In the genomic region with DNA sequence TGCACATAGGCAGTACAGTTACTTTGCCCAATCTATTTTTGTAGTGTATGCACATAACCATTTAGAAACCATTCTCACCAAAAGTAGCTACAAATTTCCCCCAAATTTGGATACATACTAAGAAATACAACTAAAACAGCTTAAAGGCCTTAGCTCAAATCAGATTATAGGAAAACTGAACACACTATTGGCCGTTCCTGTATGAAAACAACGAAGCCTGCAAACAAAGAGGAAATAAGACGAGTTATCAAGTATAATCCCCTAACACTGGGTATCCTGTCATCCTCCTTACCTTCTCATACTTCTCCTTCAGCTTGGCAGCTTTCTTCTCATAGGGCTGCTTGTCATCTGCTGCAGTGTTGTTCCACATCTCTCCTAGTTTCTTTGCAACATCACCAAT, we compare ENCODE assay signal across 18 mouse cellular contexts. TPM values are rescaled to one million over a fixed set of nuclear protein-coding genes. Genes with fewer than 3 reads are reported as not detected.
A peak's percentile ranks its signal among the peaks of the same experiment; 100 is the strongest.
DNase-seq lines count a peak whose midpoint lies in the region; ATAC-seq and TF ChIP-seq lines count a peak whose summit lies in the region.
"Had no signal": no experiment of that assay in that cellular context is flagged by ENCODE, and none has a peak within 500 bp of the region (broad histone marks: within the 10 kb centered on the region; RNA-seq: fewer than 3 reads in every experiment).

No protein-coding gene starts in this region.

- no peak overlapping the region for H3K9ac ChIP-seq in heart, embryonic 15.5 days
- no peak overlapping the region for H3K9ac ChIP-seq in midbrain, postnatal 0 days (replicated peaks; ENCODE audit: low read length, poor library complexity, severe bottlenecking)
- H3K9ac ChIP-seq in embryonic facial prominence, embryonic 14.5 days (ENCODE audit: low read depth, low read length), result no peak overlapping the region

- 69% methylated on average over 3 of the region's 3 CpGs for WGBS in heart, embryonic 15.5 days
- 80% methylated on average over 3 of the region's 3 CpGs for WGBS in midbrain, embryonic 10.5 days
- 52% methylated on average over 3 of the region's 3 CpGs for WGBS in midbrain, postnatal 0 days
- 72% methylated on average over 3 of the region's 3 CpGs for WGBS in embryonic facial prominence, embryonic 14.5 days

- H3K4me1 ChIP-seq in heart, embryonic 15.5 days (replicated peaks), result peaks cover 17% of the 10 kb centered on the region
- peaks cover 26% of the 10 kb centered on the region for H3K4me1 ChIP-seq in midbrain, embryonic 10.5 days
- H3K4me1 ChIP-seq in midbrain, postnatal 0 days (ENCODE audit: insufficient read depth, low read length), result no peaks in the 10 kb centered on the region
- H3K4me1 ChIP-seq in embryonic facial prominence, embryonic 14.5 days (ENCODE audit: control insufficient read depth, insufficient read depth, low read length), result peaks cover 3% of the 10 kb centered on the region; the same call in 1 of the 2 replicates

- no peak overlapping the region for H3K4me3 ChIP-seq in heart, embryonic 15.5 days
- H3K4me3 ChIP-seq in midbrain, embryonic 10.5 days, result peak overlapping the region; percentile 3; the same call in 1 of the 2 replicates
- no peak overlapping the region for H3K4me3 ChIP-seq in midbrain, postnatal 0 days (ENCODE audit: low read depth, low read length)
- peak overlapping the region; percentile 71 for H3K4me3 ChIP-seq in embryonic facial prominence, embryonic 14.5 days (ENCODE audit: low read depth, low read length)
- H3K4me3 ChIP-seq in myocyte, result no peak overlapping the region

- no peak for TF ChIP-seq POLR2A in myocyte (IDR thresholded peaks at IDR 0.05; ENCODE audit: insufficient read length, low read depth)

- intact Hi-C loops in heart, postnatal 14 days (cut with DNase I), result no loop called here

- H3K9me3 ChIP-seq in heart, embryonic 15.5 days (replicated peaks), result no peaks in the 10 kb centered on the region
- no peaks in the 10 kb centered on the region for H3K9me3 ChIP-seq in midbrain, embryonic 10.5 days (replicated peaks)
- H3K9me3 ChIP-seq in midbrain, postnatal 0 days (ENCODE audit: low read length), result no peaks in the 10 kb centered on the region
- no peaks in the 10 kb centered on the region for H3K9me3 ChIP-seq in embryonic facial prominence, embryonic 14.5 days (ENCODE audit: control insufficient read depth, low read length)

- no peak for DNase-seq in heart, postnatal 14 days
- no peak for DNase-seq in midbrain, embryonic 10.5 days (ENCODE audit: low spot score)
- DNase-seq in midbrain, postnatal 0 days (ENCODE audit: low spot score), result no peak
- no peak for DNase-seq in embryonic facial prominence, embryonic 14.5 days (ENCODE audit: low spot score)
- no peak for DNase-seq in thymus, adult 18-20 months
- DNase-seq in gastrocnemius, postnatal 4 days (ENCODE audit: low spot score in 2 of 2), result no peak
- DNase-seq: cerebellum, adult 11 months; gastrocnemius, postnatal 10 days; kidney, postnatal 14 days; lung, postnatal 14 days had no signal

- 0 out of 2 replicates have a peak overlapping the region, but pooled peaks have one; percentile 75 for H3K4me2 ChIP-seq in heart, embryonic 15.5 days
- no peak overlapping the region for H3K4me2 ChIP-seq in midbrain, postnatal 0 days (ENCODE audit: low read depth, low read length, poor library complexity, severe bottlenecking)
- H3K4me2 ChIP-seq in embryonic facial prominence, embryonic 14.5 days (ENCODE audit: low read depth, low read length), result peak overlapping the region; percentile 78
- peak overlapping the region; percentile 5 for H3K4me2 ChIP-seq in myocyte (ENCODE audit: low read depth)

- no peak for TF ChIP-seq CTCF in midbrain, postnatal 0 days (IDR thresholded peaks at IDR 0.05)

- ATAC-seq in heart, embryonic 15.5 days (replicated peaks; ENCODE audit: insufficient number of reproducible peaks, insufficient read depth, low FRiP score, low read depth), result no peak
- ATAC-seq in midbrain, postnatal 0 days (ENCODE audit: low FRiP score), result no peak
- ATAC-seq in embryonic facial prominence, embryonic 14.5 days (ENCODE audit: low read depth), result no peak

- H3K27ac ChIP-seq in heart, embryonic 15.5 days, result no peak overlapping the region
- H3K27ac ChIP-seq in midbrain, embryonic 10.5 days (replicated peaks), result no peak overlapping the region
- no peak overlapping the region for H3K27ac ChIP-seq in midbrain, postnatal 0 days (ENCODE audit: low read depth, low read length)
- no peak overlapping the region for H3K27ac ChIP-seq in embryonic facial prominence, embryonic 14.5 days (replicated peaks; ENCODE audit: low read depth, low read length)

- H3K36me3 ChIP-seq in heart, embryonic 15.5 days, result peaks cover 30% of the 10 kb centered on the region
- peaks cover 48% of the 10 kb centered on the region for H3K36me3 ChIP-seq in midbrain, embryonic 10.5 days
- peaks cover 11% of the 10 kb centered on the region; the same call in 1 of the 2 replicates for H3K36me3 ChIP-seq in midbrain, postnatal 0 days (ENCODE audit: insufficient read depth, low read length)
- H3K36me3 ChIP-seq in embryonic facial prominence, embryonic 14.5 days (ENCODE audit: control insufficient read depth, insufficient read depth, low read length), result peaks cover 37% of the 10 kb centered on the region
- H3K36me3 ChIP-seq in myocyte (ENCODE audit: control insufficient read depth, insufficient read depth), result peaks cover 31% of the 10 kb centered on the region

- H3K27me3 ChIP-seq in heart, embryonic 15.5 days, result no peaks in the 10 kb centered on the region
- no peaks in the 10 kb centered on the region for H3K27me3 ChIP-seq in midbrain, embryonic 10.5 days (ENCODE audit: low read depth, poor library complexity, severe bottlenecking)
- no peaks in the 10 kb centered on the region for H3K27me3 ChIP-seq in midbrain, postnatal 0 days (ENCODE audit: insufficient read depth, low read length)
- no peaks in the 10 kb centered on the region for H3K27me3 ChIP-seq in embryonic facial prominence, embryonic 14.5 days (replicated peaks; ENCODE audit: control insufficient read depth, insufficient read depth, low read length)
- no peaks in the 10 kb centered on the region for H3K27me3 ChIP-seq in myocyte (ENCODE audit: control insufficient read depth, insufficient read depth, insufficient read length)

- no peak overlapping the region for H3ac ChIP-seq in myocyte (ENCODE audit: control insufficient read depth, insufficient read length)

- H3K79me2 ChIP-seq in myocyte (ENCODE audit: control insufficient read depth, insufficient read depth), result peaks cover 23% of the 10 kb centered on the region

TF ChIP-seq in myocyte, 11 proteins besides CTCF, POLR2A, EP300 and RAD21:
- TF ChIP-seq E2F4 (IDR thresholded peaks at IDR 0.05; ENCODE audit: insufficient read depth) (no peak), REST (IDR thresholded peaks at IDR 0.05; ENCODE audit: insufficient read depth, insufficient read length) (no peak), MYOD1 (IDR thresholded peaks at IDR 0.05; ENCODE audit: control insufficient read depth in 1 of 3, insufficient read length in 2 of 3, low read depth in 2 of 3) (no peak), POLR2AphosphoS2 (IDR thresholded peaks at IDR 0.05; ENCODE audit: insufficient read length, low read depth) (no peak), MYOG (IDR thresholded peaks at IDR 0.05; ENCODE audit: control insufficient read depth in 1 of 3, insufficient read depth in 1 of 3, insufficient read length in 2 of 3, low read depth in 2 of 3) (no peak), TCF12 (IDR thresholded peaks at IDR 0.05; ENCODE audit: insufficient read depth, poor library complexity, severe bottlenecking) (no peak), SRF (IDR thresholded peaks at IDR 0.05; ENCODE audit: control insufficient read depth, insufficient read length, low read depth) (no peak), MAX (IDR thresholded peaks at IDR 0.05; ENCODE audit: low read depth) (no peak), USF1 (IDR thresholded peaks at IDR 0.05; ENCODE audit: low read depth) (no peak), TCF3 (IDR thresholded peaks at IDR 0.05; ENCODE audit: insufficient read length, low read depth) (no peak), CEBPB (IDR thresholded peaks at IDR 0.05; ENCODE audit: insufficient read depth, poor library complexity, severe bottlenecking) (no peak)

RNA-seq across cellular contexts. Expression of gene Gm42791, which starts 54.5 kb away (rescaled TPM):
- polyA plus RNA-seq in heart, embryonic 15.5 days (2015; fragmentation: Nextera tagmentation; extraction: Ambion mirVana), result 2.1 and 2.6 TPM in 2 replicates
- total RNA-seq in heart, postnatal 14 days (2021), result 1 to 10 TPM; 3.3 to 6.1 TPM
- 2.0 TPM in 1 of 2 replicates, not detected in the other for polyA plus RNA-seq in midbrain, embryonic 10.5 days (2016; fragmentation: Nextera tagmentation; extraction: Ambion mirVana)
- total RNA-seq in midbrain, postnatal 0 days (2014; rRNA removed), result not detected in 2 replicates
- 2.1 and 3.1 TPM in 2 replicates for polyA plus RNA-seq in midbrain, postnatal 0 days (2015; fragmentation: Nextera tagmentation; extraction: Ambion mirVana)
- polyA plus RNA-seq in embryonic facial prominence, embryonic 14.5 days (2014; fragmentation: Nextera tagmentation; extraction: Ambion mirVana), result 2.2 TPM in 1 of 2 replicates, not detected in the other
- polyA plus RNA-seq in myocyte (2012; fragmentation: generic; extraction: Trizol), result 0.11 TPM
- 1 to 10 TPM; 1.5 to 3.6 TPM for total RNA-seq in gastrocnemius, postnatal 4 days (2021)
- total RNA-seq: ES-E14 had no signal
- polyA plus RNA-seq: activated CD4-positive, CD25-positive, alpha-beta regulatory T cell, adult 4 months; heart, embryonic 14.5 days; liver, embryonic 11.5 days; small intestine, adult 2 months; testis, adult 2 months had no signal

Comparison
In these comparisons a context has a peak if more than half of its experiments do, and no peak if none do; other contexts are left out.
1. H3K4me3 ChIP-seq: peak in midbrain, embryonic 10.5 days (single experiment) and embryonic facial prominence, embryonic 14.5 days (single experiment); none in heart, embryonic 15.5 days (single experiment), midbrain, postnatal 0 days (single experiment) and myocyte (single experiment).